Mouse (Mus musculus) forebrain, embryonic 13.5 days (tissue): ENCODE results near the gene Plekha1. TPM values are rescaled to one million over a fixed set of nuclear protein-coding genes. Genes with fewer than 3 reads are reported as not detected.
A peak's percentile ranks its signal among the peaks of the same experiment; 100 is the strongest.

ENCODE experiments used
- ATAC-seq: fragments of 200-750 bp; cut with Nextera tagmentation; 2 replicates; pipeline ENCODE4 v1.8.0; 2017
- H3K27ac ChIP-seq: fragments of 300-500 bp; sonication (generic); 2 replicates; pipeline ENCODE4 v1.5.1; 2015; ENCODE audit warnings: inconsistent platforms, mild to moderate bottlenecking, moderate library complexity
- H3K27me3 ChIP-seq: fragments of 300-500 bp; sonication (generic); 2 replicates; pipeline ENCODE4 v1.6.1; 2015; ENCODE audit warnings: mild to moderate bottlenecking, inconsistent platforms
- H3K36me3 ChIP-seq: fragments of 300-500 bp; sonication (generic); 2 replicates; pipeline ENCODE4 v1.6.1; 2015; ENCODE audit warnings: mild to moderate bottlenecking, inconsistent platforms; ENCODE audit not compliant: poor library complexity, severe bottlenecking
- H3K4me1 ChIP-seq: fragments of 300-500 bp; sonication (generic); 2 replicates; pipeline ENCODE4 v1.6.1; 2015; ENCODE audit warnings: inconsistent platforms
- H3K4me2 ChIP-seq: fragments of 300-500 bp; sonication (generic); 2 replicates; pipeline ENCODE4 v1.6.1; 2015; ENCODE audit warnings: inconsistent platforms, mild to moderate bottlenecking, moderate library complexity
- H3K4me3 ChIP-seq: fragments of 300-500 bp; sonication (generic); 2 replicates; pipeline ENCODE4 v1.5.1; 2015; ENCODE audit warnings: mild to moderate bottlenecking, inconsistent platforms
- H3K9ac ChIP-seq: fragments of 300-500 bp; sonication (generic); 2 replicates; pipeline ENCODE4 v1.6.1; 2015; ENCODE audit warnings: mild to moderate bottlenecking, inconsistent platforms
- H3K9me3 ChIP-seq: fragments of 300-500 bp; sonication (generic); replicated peaks from 2 replicates; pipeline ENCODE4 v1.6.1; 2016; ENCODE audit warnings: inconsistent platforms
- WGBS: fragments of 180-500 bp; shearing (Covaris S2); methylation state at CpG from one replicate; pipeline ENCODE4 v1.1.7; 2015; 5-methylcytosine and 5-hydroxymethylcytosine counted together
- polyA plus RNA-seq: library from polyadenylated mRNA; unstranded; fragments of >200 nt; fragmentation: Nextera tagmentation; extraction: Ambion mirVana; gene quantifications from 2 replicates; pipeline ENCODE4 v1.2.1, GENCODE M21; 2015

Plekha1 gene
- polyA plus RNA-seq, 1 experiment from 2014 or later, result 37.8 TPM

DNA sequence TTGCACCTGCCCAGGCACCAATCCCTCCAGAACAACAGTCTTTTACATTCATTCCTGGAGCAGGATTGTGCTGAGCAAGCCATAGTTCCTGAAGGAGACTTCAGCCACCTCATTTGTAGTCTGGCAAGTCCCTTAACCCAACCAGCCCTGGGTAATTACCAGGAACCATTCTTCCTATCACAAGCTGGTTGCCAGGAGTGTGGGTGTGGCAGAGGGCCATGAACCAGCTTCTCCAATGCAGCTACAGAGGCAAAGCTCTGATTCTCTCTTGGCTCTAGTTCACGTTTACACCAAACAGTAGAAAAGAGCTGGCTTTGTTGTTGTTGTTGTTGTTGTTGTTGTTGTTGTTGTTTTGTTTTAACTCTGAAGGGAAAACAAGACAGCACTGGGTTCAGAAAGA, 3.1 kb upstream of the Plekha1 start:
- no peaks in the 10 kb centered on the region for H3K36me3 ChIP-seq
- peaks cover 32% of the 10 kb centered on the region for H3K4me1 ChIP-seq
- no peaks in the 10 kb centered on the region for H3K9me3 ChIP-seq
- H3K4me3 ChIP-seq, result no peak overlapping the region
- no peak overlapping the region for H3K27ac ChIP-seq
- no peak for ATAC-seq
- no peak overlapping the region for H3K4me2 ChIP-seq
- 23% methylated on average over 1 of the region's 1 CpGs for WGBS
- peaks cover 7% of the 10 kb centered on the region for H3K27me3 ChIP-seq
- 0 out of 2 replicates have a peak overlapping the region, but pooled peaks have one; percentile 0 for H3K9ac ChIP-seq

DNA sequence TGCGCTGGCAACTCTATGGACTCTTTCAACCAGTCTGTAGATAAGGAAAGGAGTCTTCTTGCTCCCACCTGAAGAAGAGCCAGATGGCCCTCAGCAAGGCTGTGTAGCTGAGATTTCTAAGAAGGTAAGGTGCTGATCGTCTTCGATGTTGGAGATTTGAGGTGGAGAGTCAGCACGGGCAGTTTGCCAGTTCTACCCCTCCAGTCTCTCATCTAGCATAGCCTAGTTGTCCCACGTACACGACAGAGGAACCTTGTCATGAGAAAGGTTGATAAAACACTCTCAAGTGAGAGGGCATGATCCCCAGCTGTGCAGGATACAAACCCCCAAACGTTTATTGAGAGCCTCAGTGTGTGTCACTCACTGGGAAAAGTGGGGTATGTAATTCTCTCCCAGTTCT, 845 bp upstream of the Plekha1 start:
- Histone ChIP-seq H3K9ac (no peak overlapping the region), H3K4me1 (peaks cover 32% of the 10 kb centered on the region), H3K9me3 (no peaks in the 10 kb centered on the region), H3K4me3 (no peak overlapping the region), H3K36me3 (no peaks in the 10 kb centered on the region), H3K27me3 (peaks cover 7% of the 10 kb centered on the region), H3K27ac (no peak overlapping the region), H3K4me2 (no peak overlapping the region)
- ATAC-seq, result no peak
- WGBS, result 78% methylated on average over 7 of the region's 7 CpGs

DNA sequence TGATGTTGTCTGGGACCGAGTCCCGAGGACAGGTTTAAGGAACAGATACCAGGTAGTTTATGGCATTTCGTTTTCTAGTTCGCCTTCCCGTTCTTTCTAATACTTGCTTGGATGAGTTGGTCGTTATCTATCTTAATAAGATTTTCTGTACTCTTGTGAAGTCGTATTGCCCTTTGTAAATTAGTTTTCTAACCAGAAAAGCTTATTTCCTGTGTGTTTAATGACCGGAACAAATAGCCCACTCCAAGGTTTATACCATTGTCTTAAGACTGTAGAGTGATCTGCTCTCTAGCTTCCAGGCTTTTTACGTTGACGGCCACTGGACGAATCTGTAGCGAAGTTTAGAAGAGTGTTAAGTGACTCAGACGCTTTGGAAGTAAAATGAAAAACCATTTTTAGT, 1.1 kb downstream of the Plekha1 start:
- H3K9me3 ChIP-seq, result no peaks in the 10 kb centered on the region
- 2% methylated on average over 13 of the region's 13 CpGs for WGBS
- peak overlapping the region; percentile 81 for H3K9ac ChIP-seq
- peak overlapping the region; percentile 78 for H3K4me2 ChIP-seq
- H3K27me3 ChIP-seq, result peaks cover 7% of the 10 kb centered on the region
- no peaks in the 10 kb centered on the region for H3K36me3 ChIP-seq
- peaks cover 15% of the 10 kb centered on the region for H3K4me1 ChIP-seq
- peak overlapping the region; percentile 80 for H3K4me3 ChIP-seq
- ATAC-seq, result no peak
- no peak overlapping the region for H3K27ac ChIP-seq

DNA sequence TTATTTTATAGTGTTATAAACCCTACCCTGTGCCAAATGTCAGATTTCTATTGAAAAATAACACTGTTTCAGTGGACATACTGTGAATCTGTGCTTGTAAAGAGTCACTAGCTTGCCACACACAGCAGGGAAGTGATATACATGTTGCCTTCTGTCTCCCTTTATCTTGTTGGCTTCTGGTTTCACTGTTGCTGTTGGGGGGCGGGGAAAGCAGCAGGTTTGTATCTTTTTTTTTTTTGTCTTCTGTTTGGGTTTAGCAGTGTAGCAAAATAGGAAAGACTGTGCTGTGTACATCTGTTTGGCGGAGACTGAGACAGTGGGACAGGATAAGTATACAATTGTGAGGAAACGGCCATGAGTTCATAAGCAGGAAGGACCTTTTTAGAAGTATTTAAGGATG, 1.7 kb downstream of the Plekha1 start:
- Histone ChIP-seq H3K4me3 (no peak overlapping the region), H3K27ac (no peak overlapping the region), H3K9me3 (no peaks in the 10 kb centered on the region), H3K4me1 (peaks cover 13% of the 10 kb centered on the region), H3K4me2 (peak overlapping the region; percentile 9), H3K36me3 (no peaks in the 10 kb centered on the region), H3K27me3 (peaks cover 7% of the 10 kb centered on the region), H3K9ac (no peak overlapping the region)
- 70% methylated on average over 3 of the region's 3 CpGs for WGBS
- ATAC-seq, result no peak

DNA sequence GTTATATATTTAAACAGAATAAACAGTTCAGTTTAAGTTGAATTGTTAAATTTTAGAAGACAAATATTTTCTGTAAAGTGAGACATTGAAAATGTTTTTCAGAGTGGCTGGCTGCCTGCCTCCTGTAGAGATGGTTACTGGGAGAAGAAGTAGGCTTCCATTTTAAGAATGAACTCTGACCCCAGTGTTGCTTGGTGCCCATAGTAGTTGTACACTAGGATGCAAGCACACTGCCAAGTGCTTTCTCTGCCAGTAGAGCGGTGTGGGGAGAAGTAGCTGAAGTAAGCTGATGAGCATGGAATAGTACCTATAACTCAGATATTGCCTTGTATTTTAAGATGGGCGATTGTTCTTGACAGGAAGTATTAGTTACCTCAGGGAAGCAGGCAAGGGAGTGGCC, 18.6 kb downstream of the Plekha1 start:
- no peak overlapping the region for H3K4me3 ChIP-seq
- no peak overlapping the region for H3K27ac ChIP-seq
- no peak overlapping the region for H3K9ac ChIP-seq
- no peak overlapping the region for H3K4me2 ChIP-seq
- peaks cover 18% of the 10 kb centered on the region; the same call in 1 of the 2 replicates for H3K36me3 ChIP-seq
- H3K27me3 ChIP-seq, result no peaks in the 10 kb centered on the region
- no peaks in the 10 kb centered on the region for H3K9me3 ChIP-seq
- 94% methylated on average over 2 of the region's 2 CpGs for WGBS
- no peak for ATAC-seq
- H3K4me1 ChIP-seq, result peaks cover 6% of the 10 kb centered on the region; the same call in 1 of the 2 replicates

DNA sequence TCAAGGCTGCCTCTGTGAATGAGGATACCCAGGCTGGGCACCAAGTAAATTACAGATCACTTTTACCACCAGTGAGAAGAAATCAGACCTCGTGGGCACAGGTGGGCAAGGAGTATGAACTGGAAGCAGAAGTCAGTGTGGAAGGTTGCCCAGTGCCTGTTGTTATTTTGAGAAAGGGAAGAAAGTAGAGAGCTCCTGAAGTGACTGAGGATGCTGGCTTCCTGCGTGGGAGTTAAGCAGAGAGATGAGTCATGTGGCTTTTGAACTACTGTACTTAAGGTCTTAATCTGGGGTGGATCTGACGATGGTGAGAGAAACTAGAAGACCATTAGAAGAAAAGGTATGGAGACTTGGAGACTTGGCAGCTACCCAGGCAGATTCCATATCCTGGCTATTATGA, 20.7 kb downstream of the Plekha1 start:
- WGBS, result 85% methylated on average over 3 of the region's 3 CpGs
- H3K9me3 ChIP-seq, result no peaks in the 10 kb centered on the region
- H3K9ac ChIP-seq, result no peak overlapping the region
- peaks cover 6% of the 10 kb centered on the region; the same call in 1 of the 2 replicates for H3K4me1 ChIP-seq
- H3K27ac ChIP-seq, result no peak overlapping the region
- no peak overlapping the region for H3K4me2 ChIP-seq
- no peak for ATAC-seq
- H3K36me3 ChIP-seq, result peaks cover 15% of the 10 kb centered on the region; the same call in 1 of the 2 replicates
- H3K27me3 ChIP-seq, result no peaks in the 10 kb centered on the region
- no peak overlapping the region for H3K4me3 ChIP-seq

DNA sequence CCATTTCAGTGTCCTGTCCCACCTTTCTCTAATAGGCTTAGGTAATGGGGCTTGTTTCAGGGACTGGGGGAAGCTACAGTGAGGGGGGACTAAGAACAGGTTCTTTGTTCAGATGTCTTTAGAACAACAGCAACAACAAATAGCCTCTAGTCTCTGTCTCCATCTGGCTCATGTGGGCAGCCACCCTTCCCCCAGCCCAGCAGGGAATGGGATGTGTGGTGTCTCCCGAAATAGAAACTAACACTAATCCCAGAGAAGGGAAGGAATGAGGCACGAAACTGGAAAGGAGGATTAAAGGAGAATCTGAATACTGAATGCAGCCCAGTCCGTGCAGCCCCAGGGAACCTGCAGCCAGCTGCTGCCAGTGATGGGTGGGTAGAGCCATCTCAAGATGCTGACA, 22.4 kb downstream of the Plekha1 start:
- Histone ChIP-seq H3K9ac (no peak overlapping the region), H3K27ac (no peak overlapping the region), H3K4me2 (no peak overlapping the region), H3K27me3 (no peaks in the 10 kb centered on the region), H3K36me3 (peaks cover 21% of the 10 kb centered on the region; the same call in 1 of the 2 replicates), H3K4me3 (no peak overlapping the region), H3K4me1 (peaks cover 6% of the 10 kb centered on the region; the same call in 1 of the 2 replicates), H3K9me3 (no peaks in the 10 kb centered on the region)
- WGBS, result 10% methylated on average over 3 of the region's 3 CpGs
- ATAC-seq, result no peak

DNA sequence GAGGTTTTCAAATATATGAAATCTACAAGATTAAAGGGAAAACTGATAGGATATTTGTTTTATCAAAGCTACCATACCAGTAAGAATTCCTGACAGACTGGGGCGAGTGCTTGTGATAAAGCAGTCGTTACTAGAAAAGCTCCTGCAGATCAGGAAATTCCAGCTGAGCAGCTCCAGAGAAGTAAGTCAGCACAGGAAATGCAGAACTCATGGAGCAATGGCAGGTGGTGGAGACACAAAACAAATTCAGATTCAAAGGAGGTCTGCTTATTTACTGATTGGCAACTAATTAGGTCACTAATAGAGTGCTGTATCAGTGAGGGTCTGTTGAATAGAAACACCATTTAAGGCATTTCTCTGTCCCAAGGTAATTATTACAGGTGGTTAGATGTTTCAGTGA, 25.3 kb downstream of the Plekha1 start:
- no peak for ATAC-seq
- Histone ChIP-seq H3K4me3 (no peak overlapping the region), H3K27me3 (no peaks in the 10 kb centered on the region), H3K9me3 (no peaks in the 10 kb centered on the region), H3K9ac (peak overlapping the region; percentile 30; the same call in 1 of the 2 replicates), H3K4me1 (peaks cover 6% of the 10 kb centered on the region; the same call in 1 of the 2 replicates), H3K36me3 (peaks cover 13% of the 10 kb centered on the region; the same call in 1 of the 2 replicates), H3K4me2 (no peak overlapping the region), H3K27ac (no peak overlapping the region)
- WGBS, result 25% methylated on average over 2 of the region's 2 CpGs

DNA sequence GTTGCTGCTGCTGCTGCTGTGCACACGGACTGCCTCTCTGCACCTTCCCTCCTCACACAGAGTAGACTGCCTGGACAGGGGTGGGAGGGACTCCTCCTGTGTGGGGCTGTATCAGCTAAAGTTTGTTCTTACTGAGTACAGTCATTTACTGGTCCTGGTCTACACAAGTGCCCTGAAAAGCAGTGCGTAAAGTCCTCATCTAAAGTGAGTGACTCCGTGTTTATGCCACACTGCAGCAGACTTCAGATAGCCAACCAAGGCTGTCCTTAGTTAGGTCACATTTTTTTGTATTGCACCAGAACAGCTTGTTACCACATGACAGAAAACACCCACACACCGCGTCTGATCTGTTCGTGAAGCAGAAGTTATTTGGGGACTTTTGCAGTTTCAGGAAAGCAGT, 27.4 kb downstream of the Plekha1 start:
- H3K27me3 ChIP-seq, result no peaks in the 10 kb centered on the region
- H3K4me3 ChIP-seq, result no peak overlapping the region
- peaks cover 7% of the 10 kb centered on the region; the same call in 1 of the 2 replicates for H3K36me3 ChIP-seq
- H3K4me2 ChIP-seq, result no peak overlapping the region
- 82% methylated on average over 6 of the region's 6 CpGs for WGBS
- H3K27ac ChIP-seq, result no peak overlapping the region
- no peak overlapping the region for H3K9ac ChIP-seq
- H3K4me1 ChIP-seq, result peaks cover 2% of the 10 kb centered on the region; the same call in 1 of the 2 replicates
- no peaks in the 10 kb centered on the region for H3K9me3 ChIP-seq
- no peak for ATAC-seq

DNA sequence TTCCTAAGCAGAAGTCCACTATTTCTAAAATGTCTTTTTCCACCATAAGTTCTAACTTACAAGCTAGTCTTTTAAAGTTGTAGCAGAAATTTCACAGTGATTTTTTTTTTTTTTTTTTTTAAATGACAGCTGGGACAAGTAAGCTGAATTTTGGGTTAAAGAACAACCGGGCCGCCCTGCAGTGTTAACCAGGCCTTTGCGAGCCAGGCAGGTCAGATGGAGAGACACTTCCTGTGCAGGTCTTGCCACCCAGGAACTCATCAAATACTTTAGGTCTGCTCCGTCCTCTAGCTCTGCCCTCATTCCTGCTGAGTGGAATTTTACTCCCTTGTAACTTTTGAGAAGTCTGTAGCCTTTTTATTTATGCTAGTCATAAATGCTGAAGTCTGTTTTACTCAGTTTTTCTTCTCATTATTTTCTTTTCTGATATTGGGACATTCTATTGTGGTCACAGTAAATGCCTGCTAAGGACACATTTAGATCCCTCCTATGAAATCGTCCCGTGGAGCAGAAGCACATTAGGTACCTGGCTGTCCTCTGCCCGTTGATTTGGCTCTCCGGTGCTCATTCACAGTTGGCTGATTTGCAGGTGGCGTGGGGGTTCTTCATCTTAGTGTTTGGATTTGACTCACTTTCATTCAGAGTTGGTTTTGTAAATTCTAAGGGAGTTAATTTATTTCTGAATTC, 29.5 kb downstream of the Plekha1 start:
- Histone ChIP-seq H3K4me1 (no peaks in the 10 kb centered on the region), H3K9me3 (no peaks in the 10 kb centered on the region), H3K9ac (no peak overlapping the region), H3K27me3 (no peaks in the 10 kb centered on the region), H3K36me3 (peaks cover 7% of the 10 kb centered on the region; the same call in 1 of the 2 replicates), H3K4me2 (no peak overlapping the region), H3K27ac (no peak overlapping the region), H3K4me3 (no peak overlapping the region)
- WGBS, result 40% methylated on average over 9 of the region's 9 CpGs
- ATAC-seq, result no peak

DNA sequence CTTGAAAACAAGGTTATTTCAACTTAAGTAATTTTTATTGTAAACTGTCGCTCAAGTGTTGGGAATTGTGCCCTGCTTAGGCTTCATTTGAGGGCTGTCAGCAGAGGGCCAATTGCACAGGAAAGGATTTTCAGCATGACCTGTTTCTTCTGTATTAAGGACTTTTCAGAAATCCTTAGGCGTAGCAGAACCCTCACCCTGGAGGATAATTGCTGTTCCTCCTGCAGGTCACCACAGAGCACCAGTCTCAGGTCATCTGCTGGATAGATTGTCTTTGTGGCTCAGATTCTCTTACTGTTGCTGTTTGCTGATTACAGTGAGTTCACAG, 30.0 kb downstream of the Plekha1 start:
- Histone ChIP-seq H3K9me3 (no peaks in the 10 kb centered on the region), H3K4me2 (no peak overlapping the region), H3K27ac (no peak overlapping the region), H3K36me3 (peaks cover 7% of the 10 kb centered on the region; the same call in 1 of the 2 replicates), H3K9ac (no peak overlapping the region), H3K27me3 (no peaks in the 10 kb centered on the region), H3K4me1 (no peaks in the 10 kb centered on the region), H3K4me3 (no peak overlapping the region)
- 28% methylated on average over 2 of the region's 2 CpGs for WGBS
- no peak for ATAC-seq

DNA sequence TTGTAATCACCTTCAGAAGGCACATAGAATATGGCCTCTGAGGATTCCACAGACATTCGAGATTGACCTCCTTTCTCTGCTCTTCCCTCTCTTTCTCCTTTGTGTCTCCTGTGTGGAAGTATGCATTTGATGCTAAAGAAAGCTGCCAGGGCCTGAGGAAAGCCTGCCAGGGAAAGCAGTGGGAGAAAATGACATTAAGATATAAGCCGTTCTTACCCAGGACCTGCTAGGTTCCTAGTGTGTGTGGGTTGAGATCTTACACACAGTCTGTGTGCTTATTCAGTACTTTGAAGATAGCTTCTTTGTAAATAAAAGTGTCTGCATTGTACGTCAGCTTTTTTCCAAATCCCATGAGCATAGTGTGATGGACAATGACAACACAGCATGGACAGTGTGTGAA, 30.5 kb downstream of the Plekha1 start:
- ATAC-seq, result no peak

DNA sequence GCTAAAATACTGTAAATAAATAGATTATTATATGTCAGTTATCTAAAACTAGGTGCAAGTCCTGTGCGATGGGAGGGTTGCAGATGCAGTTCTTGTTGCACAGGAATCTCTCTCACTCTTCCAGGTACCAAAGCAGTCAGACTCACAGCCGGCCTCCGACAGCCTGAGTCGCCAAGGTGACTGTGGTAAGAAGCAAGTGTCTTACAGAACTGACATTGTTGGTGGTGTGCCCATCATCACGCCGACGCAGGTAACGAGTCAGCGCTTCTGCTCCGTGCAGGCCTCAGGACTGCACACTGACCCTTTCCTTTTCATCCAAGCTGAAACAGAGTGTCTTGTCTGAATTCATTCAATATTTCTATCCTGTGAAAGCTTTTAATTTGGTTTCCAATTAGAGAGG, 31.6 kb downstream of the Plekha1 start:
- Histone ChIP-seq H3K27me3 (no peaks in the 10 kb centered on the region), H3K9ac (no peak overlapping the region), H3K4me2 (no peak overlapping the region), H3K9me3 (no peaks in the 10 kb centered on the region), H3K4me1 (no peaks in the 10 kb centered on the region), H3K4me3 (no peak overlapping the region), H3K27ac (no peak overlapping the region), H3K36me3 (peaks cover 7% of the 10 kb centered on the region; the same call in 1 of the 2 replicates)
- ATAC-seq, result no peak
- 86% methylated on average over 10 of the region's 10 CpGs for WGBS

More for the DNA sequence above, 30.5 kb downstream of the Plekha1 start:
- peaks cover 7% of the 10 kb centered on the region; the same call in 1 of the 2 replicates for H3K36me3 ChIP-seq
- no peaks in the 10 kb centered on the region for H3K9me3 ChIP-seq
- H3K9ac ChIP-seq, result no peak overlapping the region
- H3K4me1 ChIP-seq, result no peaks in the 10 kb centered on the region
- no peaks in the 10 kb centered on the region for H3K27me3 ChIP-seq
- H3K27ac ChIP-seq, result no peak overlapping the region
- 66% methylated on average over 3 of the region's 3 CpGs for WGBS
- H3K4me2 ChIP-seq, result no peak overlapping the region
- no peak overlapping the region for H3K4me3 ChIP-seq
